Mouse (Mus musculus): Measurements from ENCODE around the gene Stag1. TPM values are rescaled to one million over a fixed set of nuclear protein-coding genes. Genes with fewer than 3 reads are reported as not detected.
A peak's percentile ranks its signal among the peaks of the same experiment; 100 is the strongest.
"Not testable (repeated sequence)": the region's sequence is repeated elsewhere in the genome, so short reads cannot be mapped to it uniquely, and the experiment has no call there.

Gene Stag1
- polyA plus RNA-seq, 1 experiment from 2014 or later = 16.8 TPM

DNA sequence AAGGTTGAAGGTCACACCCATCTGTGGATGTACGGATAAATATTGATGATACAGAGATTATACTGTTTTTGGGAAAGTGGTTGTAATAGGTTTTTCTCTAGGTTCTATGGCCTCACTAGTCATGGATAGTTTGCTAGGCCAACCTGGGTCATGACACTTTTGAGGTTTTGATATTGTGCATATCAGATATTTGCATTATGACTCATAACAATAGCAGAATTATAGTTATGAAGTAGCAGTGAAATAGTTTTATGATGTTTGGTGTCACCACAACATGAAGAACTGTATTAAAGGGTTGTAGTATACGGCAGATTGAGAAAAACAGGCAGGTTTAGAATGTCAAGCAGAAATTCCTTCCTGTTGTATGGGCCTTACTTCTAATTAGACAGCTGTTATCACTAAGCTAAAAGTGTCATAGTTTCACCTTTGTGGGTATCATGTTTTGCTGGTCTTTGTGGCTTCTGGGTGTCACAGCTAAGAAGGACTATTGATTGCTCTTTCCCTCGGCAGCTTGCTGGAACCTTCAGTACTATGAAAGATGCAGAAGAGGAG is 92.2 kb downstream of the Stag1 start:
- H3K27ac ChIP-seq (replicated peaks) = no peak overlapping the region
- H3K9me3 ChIP-seq (replicated peaks) = no peaks in the 10 kb centered on the region
- peaks cover 16% of the 10 kb centered on the region for H3K4me1 ChIP-seq (replicated peaks)
- H3K4me3 ChIP-seq (replicated peaks) = no peak overlapping the region
- ATAC-seq (ENCODE audit: insufficient read depth) = no peak
- H3K27me3 ChIP-seq = no peaks in the 10 kb centered on the region
- H3K36me3 ChIP-seq (replicated peaks) = no peaks in the 10 kb centered on the region
- WGBS (ENCODE audit: insufficient replicate concordance) = 72% methylated on average over 3 of the region's 3 CpGs
- H3K9ac ChIP-seq = no peak overlapping the region
- no peak overlapping the region for H3K4me2 ChIP-seq

DNA sequence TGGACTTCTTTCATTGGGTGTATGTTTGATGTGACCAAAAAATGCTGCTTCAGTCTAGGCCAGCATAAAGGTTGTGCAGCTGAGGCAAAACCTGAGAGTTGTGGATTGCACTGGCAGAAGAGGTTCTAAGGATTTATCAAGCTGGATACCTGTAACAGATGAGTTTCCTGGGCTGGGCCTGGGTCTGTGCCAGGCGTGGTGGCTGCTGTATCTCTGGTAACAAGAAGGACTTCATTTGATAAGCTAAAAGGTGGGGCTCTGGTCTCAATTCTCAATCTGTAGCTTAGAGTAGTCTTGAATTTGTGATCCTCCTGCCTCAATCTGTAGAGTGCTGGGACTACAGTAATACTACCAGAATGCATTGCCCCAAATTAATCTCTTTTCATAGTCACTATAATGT is 94.6 kb downstream of the Stag1 start:
- peak; percentile 58; the same call in 1 of the 2 replicates for ATAC-seq (ENCODE audit: insufficient read depth)
- H3K4me2 ChIP-seq = no peak overlapping the region
- no peak overlapping the region for H3K4me3 ChIP-seq (replicated peaks)
- no peak overlapping the region for H3K27ac ChIP-seq (replicated peaks)
- WGBS (ENCODE audit: insufficient replicate concordance) = 14% methylated on average over 1 of the region's 1 CpGs
- H3K9me3 ChIP-seq (replicated peaks) = no peaks in the 10 kb centered on the region
- no peaks in the 10 kb centered on the region for H3K27me3 ChIP-seq
- no peaks in the 10 kb centered on the region for H3K36me3 ChIP-seq (replicated peaks)
- H3K9ac ChIP-seq = no peak overlapping the region
- H3K4me1 ChIP-seq (replicated peaks) = peaks cover 21% of the 10 kb centered on the region

DNA sequence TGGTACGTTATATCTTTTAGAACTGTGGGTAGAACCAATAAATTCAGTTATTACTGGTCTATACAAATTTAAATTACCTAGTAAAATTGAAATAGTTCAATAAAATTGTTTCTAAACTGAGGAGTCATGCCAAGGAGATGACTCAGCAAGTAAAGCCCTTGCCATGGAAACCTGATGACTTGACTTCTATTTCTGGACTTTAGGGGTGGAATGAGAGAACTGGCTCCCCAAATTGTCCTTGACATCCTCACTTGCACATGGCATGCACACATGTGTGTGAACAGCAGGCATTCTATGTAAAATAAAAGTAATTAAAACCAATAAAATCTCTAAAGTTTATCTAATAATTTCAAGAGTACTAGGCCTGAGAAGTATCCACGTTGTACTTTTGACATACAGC is 98.9 kb downstream of the Stag1 start:
- no peak overlapping the region for H3K4me3 ChIP-seq (replicated peaks)
- no peaks in the 10 kb centered on the region for H3K9me3 ChIP-seq (replicated peaks)
- H3K27ac ChIP-seq (replicated peaks) = no peak overlapping the region
- H3K4me2 ChIP-seq = no peak overlapping the region
- no peaks in the 10 kb centered on the region for H3K27me3 ChIP-seq
- no peak for ATAC-seq (ENCODE audit: insufficient read depth)
- peaks cover 21% of the 10 kb centered on the region for H3K4me1 ChIP-seq (replicated peaks)
- H3K9ac ChIP-seq = no peak overlapping the region
- no peaks in the 10 kb centered on the region for H3K36me3 ChIP-seq (replicated peaks)
- 77% methylated on average over 2 of the region's 2 CpGs for WGBS (ENCODE audit: insufficient replicate concordance)

- H3K9me3 ChIP-seq (replicated peaks) = no peaks in the 10 kb centered on the region
- H3K27me3 ChIP-seq = no peaks in the 10 kb centered on the region
- H3K4me3 ChIP-seq (replicated peaks) = no peak overlapping the region
- no peak overlapping the region for H3K9ac ChIP-seq
- H3K4me2 ChIP-seq = no peak overlapping the region
- no peak overlapping the region for H3K27ac ChIP-seq (replicated peaks)
- WGBS (ENCODE audit: insufficient replicate concordance) = 86% methylated on average over 1 of the region's 1 CpGs
- no peaks in the 10 kb centered on the region for H3K36me3 ChIP-seq (replicated peaks)
- H3K4me1 ChIP-seq (replicated peaks) = no peaks in the 10 kb centered on the region
- no peak for ATAC-seq (ENCODE audit: insufficient read depth)
Observed at GRCm38 (mm10) chr9:100707644-100708043, 110.0 kb downstream of the Stag1 start.

DNA sequence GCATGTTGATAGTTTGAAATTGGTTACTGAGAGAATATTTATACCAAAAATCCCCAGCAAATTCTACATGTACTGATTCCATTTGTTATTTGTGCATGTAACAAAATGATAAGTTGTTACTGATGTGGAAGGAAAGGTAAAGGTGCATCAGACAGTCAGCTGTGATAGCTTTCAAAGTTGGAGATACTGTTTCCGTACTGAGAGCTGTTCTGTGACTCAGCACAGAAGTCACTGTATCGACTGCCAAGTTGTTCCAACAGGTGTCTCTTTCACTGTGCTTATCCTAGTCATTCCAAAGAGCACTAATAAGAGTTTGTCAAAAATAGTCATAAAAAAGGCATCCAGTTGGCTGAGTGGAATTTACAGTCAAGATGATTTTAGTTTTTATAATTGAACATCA is 114.1 kb downstream of the Stag1 start:
- Histone ChIP-seq H3K36me3 (replicated peaks) (no peaks in the 10 kb centered on the region), H3K27ac (replicated peaks) (no peak overlapping the region), H3K27me3 (no peaks in the 10 kb centered on the region), H3K9me3 (replicated peaks) (no peaks in the 10 kb centered on the region), H3K4me3 (replicated peaks) (no peak overlapping the region), H3K4me1 (replicated peaks) (no peaks in the 10 kb centered on the region), H3K9ac (no peak overlapping the region), H3K4me2 (no peak overlapping the region)
- ATAC-seq (ENCODE audit: insufficient read depth) = no peak
- WGBS (ENCODE audit: insufficient replicate concordance) = 61% methylated on average over 2 of the region's 2 CpGs

DNA sequence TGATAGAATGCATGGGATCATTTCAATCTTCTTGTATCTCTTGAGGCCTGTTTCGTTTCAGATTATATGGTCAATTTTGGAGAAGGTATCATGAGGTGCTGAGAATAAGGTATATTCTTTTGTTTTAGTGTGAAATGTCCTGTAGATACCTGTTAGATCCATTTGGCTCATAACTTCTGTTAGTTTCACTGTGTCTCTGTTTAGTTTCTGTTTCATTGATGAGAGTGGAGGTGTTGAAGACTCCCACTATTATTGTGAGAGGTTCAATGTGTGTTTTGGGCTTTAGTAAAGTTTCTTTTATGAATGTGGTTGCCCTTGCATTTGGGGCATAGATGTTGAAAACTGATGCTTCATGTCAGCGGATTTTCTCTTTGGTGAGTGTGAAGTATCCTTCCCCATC is 127.2 kb downstream of the Stag1 start:
- H3K27ac ChIP-seq (replicated peaks); ATAC-seq (ENCODE audit: insufficient read depth); H3K27me3 ChIP-seq; H3K9ac ChIP-seq; H3K4me2 ChIP-seq; H3K9me3 ChIP-seq (replicated peaks); H3K4me3 ChIP-seq (replicated peaks); H3K4me1 ChIP-seq (replicated peaks); H3K36me3 ChIP-seq (replicated peaks): not testable (repeated sequence)
- WGBS (ENCODE audit: insufficient replicate concordance) = 82% methylated on average over 2 of the region's 2 CpGs

GRCm38 (mm10) chr9:100731839-100732238 is 134.2 kb downstream of the Stag1 start:
- Histone ChIP-seq H3K4me3 (replicated peaks) (no peak overlapping the region), H3K36me3 (replicated peaks) (no peaks in the 10 kb centered on the region), H3K4me1 (replicated peaks) (peaks cover 30% of the 10 kb centered on the region), H3K9me3 (replicated peaks) (no peaks in the 10 kb centered on the region), H3K27me3 (no peaks in the 10 kb centered on the region), H3K27ac (replicated peaks) (no peak overlapping the region), H3K4me2 (no peak overlapping the region), H3K9ac (no peak overlapping the region)
- WGBS (ENCODE audit: insufficient replicate concordance) = 87% methylated on average over 1 of the region's 1 CpGs
- no peak for ATAC-seq (ENCODE audit: insufficient read depth)

- H3K27me3 ChIP-seq = no peaks in the 10 kb centered on the region
- H3K4me1 ChIP-seq (replicated peaks) = peaks cover 34% of the 10 kb centered on the region
- ATAC-seq (ENCODE audit: insufficient read depth) = no peak
- no peak overlapping the region for H3K9ac ChIP-seq
- no peaks in the 10 kb centered on the region for H3K9me3 ChIP-seq (replicated peaks)
- H3K4me2 ChIP-seq = no peak overlapping the region
- no peak overlapping the region for H3K27ac ChIP-seq (replicated peaks)
- H3K4me3 ChIP-seq (replicated peaks) = no peak overlapping the region
- 68% methylated on average over 6 of the region's 6 CpGs for WGBS (ENCODE audit: insufficient replicate concordance)
- H3K36me3 ChIP-seq (replicated peaks) = no peaks in the 10 kb centered on the region
Observed at GRCm38 (mm10) chr9:100733907-100734440, 136.4 kb downstream of the Stag1 start.

DNA sequence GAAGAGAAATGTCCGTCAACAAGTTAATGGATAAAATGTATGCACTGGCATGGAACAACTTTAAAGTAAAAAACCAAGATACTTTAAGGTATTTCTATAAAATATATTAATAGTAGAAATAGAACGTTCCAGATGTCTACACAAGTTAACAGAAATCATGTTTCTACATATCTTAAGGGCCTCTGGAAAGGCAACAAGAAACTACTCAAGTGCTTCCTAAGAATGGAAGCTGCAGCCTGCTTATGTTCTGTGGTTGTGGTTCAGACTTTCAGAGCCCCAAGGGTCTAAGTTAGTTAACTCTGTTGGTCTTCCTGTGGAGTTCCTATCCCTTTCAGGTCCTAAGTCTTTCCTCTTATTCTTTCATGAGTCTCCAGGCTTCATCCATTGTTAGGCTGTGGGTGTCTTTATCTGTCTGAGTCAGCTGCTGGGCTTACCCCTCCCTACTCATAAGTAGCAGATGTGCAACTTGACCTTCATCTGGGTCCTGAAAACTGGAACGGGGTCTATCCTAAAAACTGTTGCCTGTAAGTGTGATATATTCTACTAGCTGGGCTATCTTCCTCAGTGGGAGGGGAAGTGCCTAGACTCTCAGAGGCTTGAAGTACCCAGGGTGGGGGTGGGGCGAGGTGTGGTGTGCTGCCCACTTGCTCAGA is 138.5 kb downstream of the Stag1 start:
- ATAC-seq (ENCODE audit: insufficient read depth) = peak; percentile 88
- Histone ChIP-seq H3K9ac (no peak overlapping the region), H3K27me3 (no peaks in the 10 kb centered on the region), H3K4me2 (peak overlapping the region; percentile 42), H3K36me3 (replicated peaks) (no peaks in the 10 kb centered on the region), H3K4me3 (replicated peaks) (no peak overlapping the region), H3K9me3 (replicated peaks) (no peaks in the 10 kb centered on the region), H3K27ac (replicated peaks) (no peak overlapping the region; the same call in 1 of the 2 replicates), H3K4me1 (replicated peaks) (peaks cover 34% of the 10 kb centered on the region)
- 41% methylated on average over 4 of the region's 4 CpGs for WGBS (ENCODE audit: insufficient replicate concordance)

- Histone ChIP-seq H3K27me3 (no peaks in the 10 kb centered on the region), H3K4me3 (replicated peaks) (no peak overlapping the region), H3K9ac (no peak overlapping the region), H3K9me3 (replicated peaks) (no peaks in the 10 kb centered on the region), H3K4me1 (replicated peaks) (peaks cover 34% of the 10 kb centered on the region), H3K4me2 (peak overlapping the region; percentile 42), H3K27ac (replicated peaks) (no peak overlapping the region; the same call in 1 of the 2 replicates), H3K36me3 (replicated peaks) (0 out of 2 replicates have a peak, but pooled peaks cover under 1% of the 10 kb centered on the region)
- ATAC-seq (ENCODE audit: insufficient read depth) = peak; percentile 68
Observed at GRCm38 (mm10) chr9:100736646-100737031, 139.0 kb downstream of the Stag1 start.

DNA sequence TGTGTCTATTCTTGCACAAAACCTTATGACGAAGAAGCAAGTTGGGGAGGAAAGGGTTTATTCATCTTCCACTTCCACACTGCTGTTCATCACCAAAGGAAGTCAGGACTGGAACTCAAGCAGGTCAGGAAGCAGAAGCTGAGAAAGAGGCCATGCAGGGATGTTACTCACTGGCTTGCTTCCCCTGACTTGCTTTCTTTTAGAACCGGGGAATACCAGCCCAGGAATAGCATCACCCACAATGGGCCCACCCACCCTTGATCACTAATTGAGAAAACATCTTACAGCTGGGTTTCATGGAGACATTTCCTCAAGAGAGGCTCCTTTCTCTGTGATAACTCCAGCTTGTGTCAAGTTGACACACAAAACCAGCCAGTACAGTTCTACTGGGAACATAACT is 179.6 kb downstream of the Stag1 start:
- H3K4me2 ChIP-seq; H3K4me3 ChIP-seq (replicated peaks); H3K27ac ChIP-seq (replicated peaks); H3K4me1 ChIP-seq (replicated peaks); H3K9ac ChIP-seq; H3K9me3 ChIP-seq (replicated peaks); H3K27me3 ChIP-seq; ATAC-seq (ENCODE audit: insufficient read depth); H3K36me3 ChIP-seq (replicated peaks): not testable (repeated sequence)
- WGBS (ENCODE audit: insufficient replicate concordance) = 61% methylated on average over 2 of the region's 2 CpGs

DNA sequence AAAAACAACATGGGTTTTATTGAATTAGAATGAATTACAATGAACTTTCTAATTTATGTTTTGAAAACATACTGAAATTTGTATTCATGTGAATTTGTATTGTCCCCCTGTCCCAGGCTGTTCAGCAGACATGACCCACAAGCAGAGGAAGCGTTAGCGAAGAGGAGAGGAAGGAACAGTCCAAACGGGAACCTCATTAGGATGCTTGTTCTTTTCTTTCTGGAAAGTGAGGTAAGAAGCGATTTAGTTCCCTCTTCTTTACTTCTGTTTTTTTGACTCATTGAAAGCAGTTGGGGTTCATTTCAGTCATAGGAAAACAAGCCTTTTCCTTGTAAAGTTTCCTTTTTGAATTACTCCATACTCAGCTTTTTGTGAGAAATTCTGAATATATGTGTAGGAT is 268.4 kb downstream of the Stag1 start:
- ATAC-seq (ENCODE audit: insufficient read depth) = no peak
- H3K9ac ChIP-seq = no peak overlapping the region
- no peak overlapping the region for H3K4me2 ChIP-seq
- H3K9me3 ChIP-seq (replicated peaks) = no peaks in the 10 kb centered on the region
- no peak overlapping the region for H3K4me3 ChIP-seq (replicated peaks)
- H3K4me1 ChIP-seq (replicated peaks) = no peaks in the 10 kb centered on the region
- WGBS (ENCODE audit: insufficient replicate concordance) = 69% methylated on average over 4 of the region's 4 CpGs
- no peak overlapping the region for H3K27ac ChIP-seq (replicated peaks)
- no peaks in the 10 kb centered on the region for H3K27me3 ChIP-seq
- 0 out of 2 replicates have a peak, but pooled peaks cover 2% of the 10 kb centered on the region for H3K36me3 ChIP-seq (replicated peaks)
